ENCODE assay signal across 17 mouse cellular contexts in the genomic region with DNA sequence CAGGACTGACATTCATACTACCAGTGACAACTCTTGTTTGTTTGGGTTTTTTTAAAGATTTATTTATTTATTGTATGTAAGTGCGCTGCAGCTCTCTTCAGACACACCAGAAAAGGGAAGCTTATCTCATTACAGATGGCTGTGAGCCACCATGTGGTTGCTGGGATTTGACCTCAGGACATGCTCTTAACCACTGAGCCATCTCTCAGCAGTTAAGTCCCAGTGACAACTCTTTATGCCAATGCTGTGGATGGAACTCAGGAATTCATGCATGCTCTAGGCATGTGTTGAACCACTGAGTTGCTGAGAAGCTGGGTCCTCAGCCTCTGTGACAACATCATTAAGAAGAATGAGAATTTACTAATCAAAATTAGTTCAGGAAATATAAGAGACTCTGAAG. TPM values are rescaled to one million over a fixed set of nuclear protein-coding genes. Genes with fewer than 3 reads are reported as not detected.
"Had no signal": no experiment of that assay in that cellular context is flagged by ENCODE, and none has a peak within 500 bp of the region (broad histone marks: within the 10 kb centered on the region; RNA-seq: fewer than 3 reads in every experiment).

No protein-coding gene starts in this region.

- DNase-seq: liver, postnatal 0 days; lung, adult 2 months; lung, postnatal 14 days; lung, postnatal 36 days; midbrain, embryonic 14.5 days; retina, postnatal 1 day; right cerebral cortex, adult 18-20 months; right cerebral cortex, postnatal 25 days; right cerebral cortex, postnatal 4 days; spleen, adult 18-20 months; thymus, adult 18-20 months; thymus, postnatal 14 days; thymus, postnatal 36 days had no signal

- ATAC-seq: liver, postnatal 0 days; lung, postnatal 0 days; midbrain, embryonic 16.5 days had no signal

RNA-seq across cellular contexts. Expression of gene Olfr47, which starts 21.7 kb away (rescaled TPM):
- total RNA-seq: megakaryocyte, adult 5-6 weeks; megakaryocyte-erythroid progenitor cell, adult 5-6 weeks had no signal

RNA-seq across cellular contexts. Expression of gene Olfr434, which starts 40.2 kb away (rescaled TPM):
- total RNA-seq: megakaryocyte, adult 5-6 weeks; megakaryocyte-erythroid progenitor cell, adult 5-6 weeks had no signal

RNA-seq across cellular contexts. Expression of gene Olfr435, which starts 56.0 kb away (rescaled TPM):
- total RNA-seq: megakaryocyte, adult 5-6 weeks; megakaryocyte-erythroid progenitor cell, adult 5-6 weeks had no signal

RNA-seq across cellular contexts. Expression of gene Nobox, which starts 56.4 kb away (rescaled TPM):
- total RNA-seq: megakaryocyte, adult 5-6 weeks; megakaryocyte-erythroid progenitor cell, adult 5-6 weeks had no signal
